In the genomic region with DNA sequence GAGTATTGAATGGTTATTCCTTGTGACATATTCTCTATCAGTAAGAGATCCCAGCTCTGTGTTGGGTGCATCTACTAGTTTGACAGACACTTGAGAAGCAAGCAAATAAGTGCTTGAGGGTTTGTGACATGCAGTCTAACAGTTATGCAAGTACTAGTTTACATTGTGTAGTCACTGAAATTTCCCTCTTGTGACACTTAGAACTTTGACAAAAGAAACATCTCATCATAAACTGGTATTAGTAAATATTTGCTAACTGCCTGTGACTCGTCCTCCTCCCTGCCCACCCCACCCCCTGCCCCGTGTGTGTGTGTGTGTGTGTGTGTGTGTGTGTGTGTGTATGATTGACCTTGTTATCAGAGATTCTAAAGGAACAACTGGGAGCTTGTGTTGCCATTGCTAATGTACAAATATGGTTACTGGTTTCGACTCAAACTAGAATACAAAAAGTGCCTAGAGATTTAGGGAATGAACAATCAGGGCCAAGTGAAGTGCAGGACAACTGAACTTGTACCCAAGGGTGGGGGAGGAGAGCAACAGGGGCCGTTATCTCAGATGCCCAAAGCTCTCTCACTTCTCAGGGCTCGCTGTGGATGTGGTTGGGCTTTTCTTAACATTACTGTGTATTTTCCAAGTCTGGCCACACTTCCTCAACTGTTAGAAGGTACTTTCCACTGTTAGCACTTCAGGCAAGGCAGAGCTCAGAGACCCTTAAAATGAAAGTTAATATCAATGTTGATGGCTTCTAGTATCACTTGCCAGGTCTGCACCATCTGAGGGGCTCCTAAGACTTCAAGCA, we compare ENCODE assay signal across 22 mouse cellular contexts. TPM values are rescaled to one million over a fixed set of nuclear protein-coding genes. Genes with fewer than 3 reads are reported as not detected.
A peak's percentile ranks its signal among the peaks of the same experiment; 100 is the strongest.
DNase-seq lines count a peak whose midpoint lies in the region; ATAC-seq and TF ChIP-seq lines count a peak whose summit lies in the region.
"Had no signal": no experiment of that assay in that cellular context is flagged by ENCODE, and none has a peak within 500 bp of the region (broad histone marks: within the 10 kb centered on the region; RNA-seq: fewer than 3 reads in every experiment).

No protein-coding gene starts in this region.

- TF ChIP-seq RAD21 in MEL (IDR thresholded peaks at IDR 0.05; ENCODE audit: low read depth, low read length) = no peak

- H3K9ac ChIP-seq in MEL (ENCODE audit: control insufficient read depth, low read depth, low read length, poor library complexity, severe bottlenecking) = peak overlapping the region; percentile 39
- H3K9ac ChIP-seq in liver, adult 2 months (ENCODE audit: low read depth, low read length) = no peak overlapping the region
- no peak overlapping the region for H3K9ac ChIP-seq in kidney, embryonic 16.5 days (replicated peaks; ENCODE audit: low read length)
- H3K9ac ChIP-seq: forebrain, embryonic 12.5 days; hindbrain, embryonic 13.5 days; lung, embryonic 14.5 days; neural tube, embryonic 15.5 days had no signal

- no peak for TF ChIP-seq CTCF in MEL (IDR thresholded peaks at IDR 0.05 in 2 of 3, conservative IDR thresholded peaks at IDR 0.05 in 1 of 3; ENCODE audit: control insufficient read depth in 1 of 3, insufficient read depth in 1 of 3, low read depth in 2 of 3, low read length in 3 of 3, poor library complexity in 1 of 3, severe bottlenecking in 1 of 3)
- no peak for TF ChIP-seq CTCF in liver, adult 2 months (IDR thresholded peaks at IDR 0.05; ENCODE audit: low read depth, low read length)
- no peak for TF ChIP-seq CTCF in gastrocnemius, adult 2 months (IDR thresholded peaks at IDR 0.05)

- H3K79me2 ChIP-seq in MEL (ENCODE audit: control insufficient read depth, insufficient read depth, low read length, poor library complexity) = no peaks in the 10 kb centered on the region
- peaks cover 5% of the 10 kb centered on the region; the same call in 1 of the 2 replicates for H3K79me2 ChIP-seq in liver, adult 2 months (ENCODE audit: control insufficient read depth, insufficient read depth, low read length)

- no peak overlapping the region for H3K4me2 ChIP-seq in kidney, embryonic 16.5 days (replicated peaks; ENCODE audit: low read depth, low read length)
- H3K4me2 ChIP-seq: forebrain, embryonic 12.5 days; hindbrain, embryonic 13.5 days; lung, embryonic 14.5 days; neural tube, embryonic 15.5 days had no signal

- peak; percentile 75 to 76 for TF ChIP-seq EP300 in MEL (IDR thresholded peaks at IDR 0.05; ENCODE audit: low read depth in 1 of 2, low read length in 2 of 2)

- H3K27me3 ChIP-seq in MEL (ENCODE audit: control insufficient read depth in 1 of 2, insufficient read depth in 2 of 2, low read length in 2 of 2) = no peaks in the 10 kb centered on the region
- no peaks in the 10 kb centered on the region for H3K27me3 ChIP-seq in liver, adult 2 months (ENCODE audit: control insufficient read depth, insufficient read depth, low read length)
- H3K27me3 ChIP-seq in kidney, embryonic 16.5 days (ENCODE audit: insufficient read depth, low read length) = no peaks in the 10 kb centered on the region
- H3K27me3 ChIP-seq: forebrain, embryonic 12.5 days; hindbrain, embryonic 13.5 days; neural tube, embryonic 15.5 days had no signal

- no peak for TF ChIP-seq POLR2A in MEL (IDR thresholded peaks at IDR 0.05; ENCODE audit: control insufficient read depth in 1 of 2, insufficient read depth in 1 of 2, low read depth in 1 of 2, low read length in 2 of 2, poor library complexity in 1 of 2)
- TF ChIP-seq POLR2A in liver, adult 2 months (IDR thresholded peaks at IDR 0.05; ENCODE audit: extremely low read depth, insufficient read depth, low read length) = no peak

- 45% methylated on average over 5 of the region's 5 CpGs for WGBS in liver, adult 2 months
- 72% methylated on average over 5 of the region's 5 CpGs for whole genome bisulfite sequencing in kidney, embryonic 16.5 days

- intact Hi-C loops in gastrocnemius, adult 2 months (cut with DNase I) = no loop called here

- no peaks in the 10 kb centered on the region for H3K9me3 ChIP-seq in MEL (replicated peaks; ENCODE audit: insufficient read depth, low read length)
- H3K9me3 ChIP-seq in kidney, embryonic 16.5 days (ENCODE audit: low read length) = no peaks in the 10 kb centered on the region
- H3K9me3 ChIP-seq: forebrain, embryonic 12.5 days; hindbrain, embryonic 13.5 days; neural tube, embryonic 15.5 days had no signal

- H3K27ac ChIP-seq in MEL (ENCODE audit: control insufficient read depth, low read depth, low read length) = peak overlapping the region; percentile 51
- no peak overlapping the region for H3K27ac ChIP-seq in liver, adult 2 months (replicated peaks; ENCODE audit: insufficient read depth, low read depth, low read length)
- no peak overlapping the region for H3K27ac ChIP-seq in kidney, embryonic 16.5 days (ENCODE audit: low read length)
- no peak overlapping the region for H3K27ac ChIP-seq in gastrocnemius, adult 2 months
- H3K27ac ChIP-seq: forebrain, embryonic 12.5 days; hindbrain, embryonic 13.5 days; layer of hippocampus, adult 2 months; neural tube, embryonic 15.5 days had no signal

- DNase-seq in A20 (ENCODE audit: low read depth, low spot score) (peak; percentile 43), MEL (ENCODE audit: low read depth, low spot score) (peak; percentile 73)
- DNase-seq in liver, adult 2 months (ENCODE audit: extremely low read depth, low read depth, low spot score) = peak; percentile 25
- no peak for DNase-seq in gastrocnemius, adult 2 months
- no peak for DNase-seq in thymus, postnatal 10 days (ENCODE audit: low spot score in 2 of 2)
- DNase-seq in ovary, postnatal 36 days (ENCODE audit: low spot score) = no peak
- DNase-seq: cerebellum, postnatal 14 days; kidney, adult 9 months; lung, embryonic 14.5 days; midbrain, embryonic 14.5 days; thymus, postnatal 36 days had no signal

- ATAC-seq in megakaryocyte progenitor cell, adult 5-6 weeks (replicated peaks; ENCODE audit: poor library complexity) = peak; percentile 67
- ATAC-seq in kidney, embryonic 16.5 days (ENCODE audit: low FRiP score, low TSS enrichment) = no peak

- peaks cover 6 to 20% of the 10 kb centered on the region in 2 experiments for H3K4me1 ChIP-seq in MEL (ENCODE audit: control insufficient read depth in 1 of 2, insufficient read depth in 2 of 2, low read length in 2 of 2)
- no peaks in the 10 kb centered on the region; the same call in 1 of the 2 replicates for H3K4me1 ChIP-seq in liver, adult 2 months (ENCODE audit: control insufficient read depth, insufficient read depth, low read length)
- no peaks in the 10 kb centered on the region for H3K4me1 ChIP-seq in kidney, embryonic 16.5 days (ENCODE audit: insufficient read depth, low read length)
- H3K4me1 ChIP-seq: forebrain, embryonic 12.5 days; hindbrain, embryonic 13.5 days; neural tube, embryonic 15.5 days had no signal

- H3K36me3 ChIP-seq in MEL (ENCODE audit: control insufficient read depth in 1 of 2, insufficient read depth in 2 of 2, low read length in 2 of 2) = peaks cover 2 to 19% of the 10 kb centered on the region in 2 experiments; a peak in 3 of 4 replicates
- H3K36me3 ChIP-seq in liver, adult 2 months (ENCODE audit: control insufficient read depth, insufficient read depth, low read length) = peaks cover 3% of the 10 kb centered on the region; the same call in 1 of the 2 replicates
- H3K36me3 ChIP-seq in kidney, embryonic 16.5 days (ENCODE audit: insufficient read depth, low read length) = no peaks in the 10 kb centered on the region
- H3K36me3 ChIP-seq: forebrain, embryonic 12.5 days; hindbrain, embryonic 13.5 days; neural tube, embryonic 15.5 days had no signal

- H3K4me3 ChIP-seq in MEL (ENCODE audit: control insufficient read depth in 1 of 2, insufficient read depth in 1 of 2, low read depth in 2 of 2, low read length in 2 of 2) = peak overlapping the region; percentile 11 to 20; a peak in 1 of 4 replicates
- H3K4me3 ChIP-seq in liver, adult 2 months (ENCODE audit: insufficient read depth, low read depth, low read length) = no peak overlapping the region
- H3K4me3 ChIP-seq in kidney, embryonic 16.5 days (ENCODE audit: low read length) = no peak overlapping the region
- H3K4me3 ChIP-seq in gastrocnemius, adult 2 months = no peak overlapping the region
- H3K4me3 ChIP-seq: forebrain, embryonic 12.5 days; hindbrain, embryonic 13.5 days; layer of hippocampus, adult 2 months; neural tube, embryonic 15.5 days had no signal

TF ChIP-seq in MEL, 35 proteins besides CTCF, POLR2A, EP300 and RAD21 (continues in another document):
- TF ChIP-seq ETS1 (IDR thresholded peaks at IDR 0.05; ENCODE audit: low read depth, low read length) (peak; percentile 36; the same call in 1 of the 2 replicates), CHD2 (IDR thresholded peaks at IDR 0.05; ENCODE audit: low read length) (peak; percentile 39; the same call in 1 of the 2 replicates), GATA1 (IDR thresholded peaks at IDR 0.05; ENCODE audit: low read depth, low read length) (peak; percentile 72)

RNA-seq across cellular contexts. Expression of gene Lcp1, which starts 55.1 kb away (rescaled TPM):
- total RNA-seq in MEL (2012; rRNA removed) = 11.0 and 23.7 TPM in 2 replicates
- 10 to 100 TPM in 1 of 2 experiments, not detected in 1; 20.3 TPM for polyA plus RNA-seq in MEL (2012; ENCODE audit: insufficient read depth in 1 of 2, insufficient read length in 2 of 2, low read depth in 1 of 2, low replicate concordance in 2 of 2, missing spikeins in 1 of 2)
- total RNA-seq in liver, adult 2 months (2014; rRNA removed) = 55.5 and 71.8 TPM in 2 replicates
- polyA plus RNA-seq in liver, adult 2 months (2012; rRNA removed) = 15.5 and 19.2 TPM in 2 replicates
- total RNA-seq in megakaryocyte progenitor cell, adult 5-6 weeks (2015) = 524 and 595 TPM in 2 replicates
- 311 and 321 TPM in 2 replicates for total RNA-seq in megakaryocyte progenitor cell, adult 5-6 weeks (2017)
- polyA plus RNA-seq in kidney, embryonic 16.5 days (2015; fragmentation: Nextera tagmentation; extraction: Ambion mirVana) = 20.6 and 23.4 TPM in 2 replicates
- total RNA-seq in gastrocnemius, adult 2 months (2021) = 1 to 10 TPM; 1.7 to 2.3 TPM

RNA-seq across cellular contexts. Expression of gene Lrrc63, which starts 55.3 kb away (rescaled TPM):
- total RNA-seq in MEL (2012; rRNA removed) = not detected in 2 replicates
- not detected for polyA plus RNA-seq in MEL (2012; ENCODE audit: insufficient read depth in 1 of 2, insufficient read length in 2 of 2, low read depth in 1 of 2, low replicate concordance in 2 of 2, missing spikeins in 1 of 2)
- under 0.01 TPM in 1 of 2 replicates, not detected in the other for total RNA-seq in liver, adult 2 months (2014; rRNA removed)
- polyA plus RNA-seq in liver, adult 2 months (2012; rRNA removed) = 0.04 TPM in 1 of 2 replicates, not detected in the other
- total RNA-seq in megakaryocyte progenitor cell, adult 5-6 weeks (2015) = 0.12 and 0.27 TPM in 2 replicates
- 0.17 TPM in 1 of 2 replicates, not detected in the other for total RNA-seq in megakaryocyte progenitor cell, adult 5-6 weeks (2017)
- not detected in 2 replicates for polyA plus RNA-seq in kidney, embryonic 16.5 days (2015; fragmentation: Nextera tagmentation; extraction: Ambion mirVana)
- not detected for total RNA-seq in gastrocnemius, adult 2 months (2021)
- total RNA-seq: layer of hippocampus, adult 2 months had no signal
- polyA plus RNA-seq: embryonic facial prominence, embryonic 14.5 days; heart, embryonic 14.5 days; midbrain, embryonic 14.5 days; neural tube, embryonic 15.5 days; stomach, embryonic 16.5 days had no signal

RNA-seq across cellular contexts. Expression of gene Cpb2, which starts 56.1 kb away (rescaled TPM):
- not detected in 2 replicates for total RNA-seq in MEL (2012; rRNA removed)
- polyA plus RNA-seq in MEL (2012; ENCODE audit: insufficient read depth in 1 of 2, insufficient read length in 2 of 2, low read depth in 1 of 2, low replicate concordance in 2 of 2, missing spikeins in 1 of 2) = not detected
- total RNA-seq in liver, adult 2 months (2014; rRNA removed) = 480 and 574 TPM in 2 replicates
- polyA plus RNA-seq in liver, adult 2 months (2012; rRNA removed) = 130 and 147 TPM in 2 replicates
- not detected in 2 replicates for total RNA-seq in megakaryocyte progenitor cell, adult 5-6 weeks (2015)
- total RNA-seq in megakaryocyte progenitor cell, adult 5-6 weeks (2017) = not detected in 2 replicates
- polyA plus RNA-seq in kidney, embryonic 16.5 days (2015; fragmentation: Nextera tagmentation; extraction: Ambion mirVana) = 18.2 and 19.8 TPM in 2 replicates
- not detected for total RNA-seq in gastrocnemius, adult 2 months (2021)
- total RNA-seq: layer of hippocampus, adult 2 months; left cerebral cortex, postnatal 14 days had no signal
- polyA plus RNA-seq: brain, embryonic 14.5 days; embryonic facial prominence, embryonic 14.5 days; forebrain, embryonic 12.5 days; heart, embryonic 14.5 days; hindbrain, embryonic 13.5 days; lung, embryonic 14.5 days; midbrain, embryonic 14.5 days; neural tube, embryonic 15.5 days had no signal

Comparison
In these comparisons a context has a peak if more than half of its experiments do, and no peak if none do; other contexts are left out.
1. DNase-seq: peak in A20 (single experiment), MEL (single experiment) and liver, adult 2 months (single experiment); none in gastrocnemius, adult 2 months (single experiment), thymus, postnatal 10 days (0 of 2) and ovary, postnatal 36 days (single experiment).
2. H3K4me3 ChIP-seq: peak in MEL (2 of 2); none in liver, adult 2 months (single experiment), kidney, embryonic 16.5 days (single experiment) and gastrocnemius, adult 2 months (single experiment).
3. RNA of gene Cpb2, which starts 56.1 kb away (total RNA-seq): 480 to 574 TPM in liver, adult 2 months; not detected in MEL, not detected in megakaryocyte progenitor cell, adult 5-6 weeks and not detected in gastrocnemius, adult 2 months; every median in the first group is over 100 times any median in the second.